Mouse (Mus musculus) embryonic facial prominence, embryonic 13.5 days (tissue): ENCODE data around the gene Trim11. TPM values are rescaled to one million over a fixed set of nuclear protein-coding genes. Genes with fewer than 3 reads are reported as not detected.
"Not testable (repeated sequence)": the region's sequence is repeated elsewhere in the genome, so short reads cannot be mapped to it uniquely, and the experiment has no call there.

Experiments
- ATAC-seq: fragments of 200-750 bp; cut with Nextera tagmentation; 2 replicates; pipeline ENCODE4 v1.8.0; 2017; ENCODE audit warnings: low read depth; ENCODE audit not compliant: insufficient number of reproducible peaks, insufficient read depth, low FRiP score, low TSS enrichment
- H3K27ac ChIP-seq: fragments of 300-500 bp; sonication (generic); 2 replicates; pipeline ENCODE4 v1.5.1; 2015; ENCODE audit warnings: moderate library complexity, mild to moderate bottlenecking, inconsistent platforms
- H3K27me3 ChIP-seq: fragments of 300-500 bp; sonication (generic); 2 replicates; pipeline ENCODE4 v1.6.1; 2015; ENCODE audit warnings: mild to moderate bottlenecking, inconsistent platforms
- H3K36me3 ChIP-seq: fragments of 300-500 bp; sonication (generic); 2 replicates; pipeline ENCODE4 v1.6.1; 2015; ENCODE audit warnings: mild to moderate bottlenecking, inconsistent platforms
- H3K4me1 ChIP-seq: fragments of 300-500 bp; sonication (generic); 2 replicates; pipeline ENCODE4 v1.6.1; 2015; ENCODE audit warnings: inconsistent platforms
- H3K4me2 ChIP-seq: fragments of 300-500 bp; sonication (generic); 2 replicates; pipeline ENCODE4 v1.6.1; 2015; ENCODE audit warnings: moderate library complexity, mild to moderate bottlenecking, inconsistent platforms
- H3K4me3 ChIP-seq: fragments of 300-500 bp; sonication (generic); 2 replicates; pipeline ENCODE4 v1.5.1; 2015; ENCODE audit warnings: mild to moderate bottlenecking, inconsistent platforms
- H3K9ac ChIP-seq: fragments of 300-500 bp; sonication (generic); 2 replicates; pipeline ENCODE4 v1.6.1; 2015; ENCODE audit warnings: mild to moderate bottlenecking, inconsistent platforms
- H3K9me3 ChIP-seq: fragments of 300-500 bp; sonication (generic); 2 replicates; pipeline ENCODE4 v1.6.1; 2016; ENCODE audit warnings: inconsistent platforms
- WGBS: fragments of 180-500 bp; shearing (Covaris S2); methylation state at CpG from one replicate; pipeline ENCODE4 v1.1.7; 2015; ENCODE audit warnings: mixed read lengths; 5-methylcytosine and 5-hydroxymethylcytosine counted together
- polyA plus RNA-seq: library from polyadenylated mRNA; unstranded; fragments of >200 nt; fragmentation: Nextera tagmentation; extraction: Ambion mirVana; gene quantifications from 2 replicates; pipeline ENCODE4 v1.2.1, GENCODE M21; 2015

Trim11 gene
- polyA plus RNA-seq, 1 experiment from 2014 or later, result 21.7 TPM

- Histone ChIP-seq H3K4me3 (peak within 1 kb of the TSS; percentile 49), H3K4me2 (peak within 1 kb of the TSS; percentile 70), H3K36me3 (no peaks in the 10 kb centered on the region), H3K9me3 (no peaks in the 10 kb centered on the region), H3K27me3 (peaks cover 38% of the 10 kb centered on the region), H3K27ac (peak within 1 kb of the TSS; percentile 93), H3K9ac (peak within 1 kb of the TSS; percentile 70), H3K4me1 (peaks cover 19% of the 10 kb centered on the region; the same call in 1 of the 2 replicates)
- ATAC-seq, result peak; percentile 85
- WGBS, result under 1% methylated on average over 48 of the region's 48 CpGs
These were observed 29.1 kb upstream of the Trim11 start, which contains the start of gene Hist3h2ba for GRCm38 (mm10) chr11:58948542-58949479. TSS of gene Hist3h2ba (plus strand) at chr11:58948920.

GRCm38 (mm10) chr11:58949480-58950431, 28.1 kb upstream of the Trim11 start:
- Histone ChIP-seq H3K4me2 (peak overlapping the region; percentile 70), H3K4me1 (peaks cover 20% of the 10 kb centered on the region; the same call in 1 of the 2 replicates), H3K9me3 (no peaks in the 10 kb centered on the region), H3K27ac (peak overlapping the region; percentile 93), H3K36me3 (no peaks in the 10 kb centered on the region), H3K27me3 (peaks cover 33% of the 10 kb centered on the region), H3K9ac (peak overlapping the region; percentile 70), H3K4me3 (peak overlapping the region; percentile 49)
- WGBS, result 6% methylated on average over 20 of the region's 20 CpGs
- ATAC-seq, result no peak

GRCm38 (mm10) chr11:58951210-58951609, 26.7 kb upstream of the Trim11 start:
- H3K9me3 ChIP-seq, result no peaks in the 10 kb centered on the region
- WGBS, result 57% methylated on average over 5 of the region's 5 CpGs

GRCm38 (mm10) chr11:58953351-58954169, 24.3 kb upstream of the Trim11 start:
- Histone ChIP-seq H3K9ac (peak overlapping the region; percentile 78), H3K4me2 (peak overlapping the region; percentile 94), H3K4me1 (peaks cover 40% of the 10 kb centered on the region), H3K27me3 (peaks cover 24% of the 10 kb centered on the region), H3K9me3 (no peaks in the 10 kb centered on the region), H3K4me3 (peak overlapping the region; percentile 84), H3K27ac (peak overlapping the region; percentile 98), H3K36me3 (peaks cover 8% of the 10 kb centered on the region)
- ATAC-seq, result no peak
- WGBS, result under 1% methylated on average over 33 of the region's 33 CpGs

More at GRCm38 (mm10) chr11:58951210-58951609, 26.7 kb upstream of the Trim11 start:
- Histone ChIP-seq H3K4me2 (no peak overlapping the region), H3K36me3 (no peaks in the 10 kb centered on the region), H3K27me3 (peaks cover 26% of the 10 kb centered on the region), H3K27ac (no peak overlapping the region), H3K9ac (no peak overlapping the region), H3K4me3 (no peak overlapping the region), H3K4me1 (peaks cover 23% of the 10 kb centered on the region)
- ATAC-seq, result no peak

- peak overlapping the region; percentile 94 for H3K4me2 ChIP-seq
- peak overlapping the region; percentile 84 for H3K4me3 ChIP-seq
- H3K27me3 ChIP-seq, result peaks cover 24% of the 10 kb centered on the region
- H3K4me1 ChIP-seq, result peaks cover 41% of the 10 kb centered on the region
- not testable (repeated sequence) for ATAC-seq, H3K36me3 ChIP-seq, H3K9me3 ChIP-seq
- peak overlapping the region; percentile 98 for H3K27ac ChIP-seq
- peak overlapping the region; percentile 78 for H3K9ac ChIP-seq
- under 1% methylated on average over 17 of the region's 17 CpGs for WGBS
These were observed 23.8 kb upstream of the Trim11 start for GRCm38 (mm10) chr11:58954170-58954419.

GRCm38 (mm10) chr11:58954420-58955142, 23.3 kb upstream of the Trim11 start, which contains the start of the genes Hist3h2a and Trim17:
TSS of gene Hist3h2a (plus strand) at chr11:58954685.
TSS of gene Trim17 (plus strand) at chr11:58954685.
- Histone ChIP-seq H3K9ac (peak within 1 kb of the TSS; percentile 96), H3K27ac (peak within 1 kb of the TSS; percentile 98), H3K4me3 (peak within 1 kb of the TSS; percentile 84), H3K9me3 (no peaks in the 10 kb centered on the region), H3K27me3 (peaks cover 24% of the 10 kb centered on the region), H3K4me2 (peak within 1 kb of the TSS; percentile 94), H3K36me3 (peaks cover 8% of the 10 kb centered on the region), H3K4me1 (peaks cover 43% of the 10 kb centered on the region)
- under 1% methylated on average over 49 of the region's 49 CpGs for WGBS
- peak; percentile 90 for ATAC-seq

GRCm38 (mm10) chr11:58955143-58955867, 22.6 kb upstream of the Trim11 start:
- no peaks in the 10 kb centered on the region for H3K9me3 ChIP-seq
- H3K27me3 ChIP-seq, result peaks cover 20% of the 10 kb centered on the region
- H3K9ac ChIP-seq, result peak overlapping the region; percentile 96
- peaks cover 40% of the 10 kb centered on the region for H3K4me1 ChIP-seq
- peak; percentile 26; the same call in 1 of the 2 replicates for ATAC-seq
- peaks cover 8% of the 10 kb centered on the region for H3K36me3 ChIP-seq
- WGBS, result under 1% methylated on average over 20 of the region's 20 CpGs
- peak overlapping the region; percentile 98 for H3K27ac ChIP-seq
- peak overlapping the region; percentile 94 for H3K4me2 ChIP-seq
- H3K4me3 ChIP-seq, result peak overlapping the region; percentile 84

GRCm38 (mm10) chr11:58955868-58956257, 22.0 kb upstream of the Trim11 start:
- H3K9ac ChIP-seq, result peak overlapping the region; percentile 96
- peaks cover 40% of the 10 kb centered on the region for H3K4me1 ChIP-seq
- peak overlapping the region; percentile 94 for H3K4me2 ChIP-seq
- peaks cover 15% of the 10 kb centered on the region for H3K27me3 ChIP-seq
- peak overlapping the region; percentile 98 for H3K27ac ChIP-seq
- H3K4me3 ChIP-seq, result peak overlapping the region; percentile 84
- no peaks in the 10 kb centered on the region for H3K9me3 ChIP-seq
- ATAC-seq, result no peak
- peaks cover 8% of the 10 kb centered on the region for H3K36me3 ChIP-seq
- WGBS, result 22% methylated on average over 8 of the region's 8 CpGs

- H3K9me3 ChIP-seq, result no peaks in the 10 kb centered on the region
- 81% methylated on average over 5 of the region's 5 CpGs for WGBS
- peak overlapping the region; percentile 94 for H3K4me2 ChIP-seq
- H3K27ac ChIP-seq, result no peak overlapping the region
- peaks cover 8% of the 10 kb centered on the region for H3K36me3 ChIP-seq
- H3K4me3 ChIP-seq, result peak overlapping the region; percentile 84; the same call in 1 of the 2 replicates
- no peak for ATAC-seq
- H3K27me3 ChIP-seq, result peaks cover 16% of the 10 kb centered on the region
- peaks cover 40% of the 10 kb centered on the region for H3K4me1 ChIP-seq
- peak overlapping the region; percentile 96 for H3K9ac ChIP-seq
These were observed 20.5 kb upstream of the Trim11 start for GRCm38 (mm10) chr11:58957226-58957914.
